Mouse (Mus musculus) liver, adult (tissue): ENCODE data around the gene Got2.
A peak's percentile ranks its signal among the peaks of the same experiment; 100 is the strongest.

Experiments
- GATA4 ChIP-seq: IDR thresholded peaks from 2 replicates; pipeline ENCODE4 v1.6.1; 2014; ENCODE audit warnings: mild to moderate bottlenecking, low read length; ENCODE audit not compliant: insufficient replicate concordance

Gene Got2

DNA sequence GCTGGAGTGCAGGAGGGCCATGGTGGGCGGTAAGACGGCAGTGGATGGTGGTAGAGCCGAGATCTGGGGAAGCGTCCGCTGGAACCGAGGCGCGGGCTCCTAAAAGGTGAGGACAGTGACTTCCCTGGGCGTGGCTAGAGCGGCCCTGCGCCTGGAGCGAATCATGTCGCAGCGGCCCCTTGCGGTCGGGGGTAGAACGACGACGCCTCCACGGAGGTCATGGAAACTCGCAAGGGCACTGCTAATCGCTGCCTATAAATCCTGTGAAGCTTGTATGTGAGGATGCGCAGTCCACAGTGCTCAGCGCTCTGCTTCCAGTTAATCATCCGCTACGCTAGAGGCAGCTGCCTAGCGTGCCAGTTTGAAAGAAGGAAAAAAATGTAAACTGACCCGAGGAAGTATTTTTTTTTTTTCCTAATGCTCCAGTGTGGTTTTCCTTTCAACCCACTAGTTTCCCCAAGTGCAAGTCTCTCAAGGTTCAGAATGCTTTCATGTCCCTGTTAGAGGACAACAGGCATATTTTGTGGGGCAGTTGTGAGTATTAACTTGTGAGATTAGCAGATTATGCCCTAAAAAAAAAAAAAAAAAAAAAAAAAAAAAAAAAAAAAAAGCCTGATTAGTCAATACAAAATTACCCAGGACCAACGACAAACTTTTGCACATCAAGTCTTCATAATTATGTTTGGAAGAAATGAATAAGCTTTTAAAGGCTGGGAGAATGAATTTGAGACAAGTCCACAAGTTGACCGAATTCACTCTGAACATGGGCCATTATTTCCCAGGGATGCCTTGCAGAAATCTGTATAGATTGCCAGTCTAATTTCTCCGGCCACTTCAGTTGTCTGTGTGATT, at the start of gene Got2:
TSS of gene Got2 (minus strand) at position 263 of the 852 bp plus-strand sequence.
- TF ChIP-seq GATA4, result peak; percentile 50; the same call in 1 of the 2 replicates

DNA sequence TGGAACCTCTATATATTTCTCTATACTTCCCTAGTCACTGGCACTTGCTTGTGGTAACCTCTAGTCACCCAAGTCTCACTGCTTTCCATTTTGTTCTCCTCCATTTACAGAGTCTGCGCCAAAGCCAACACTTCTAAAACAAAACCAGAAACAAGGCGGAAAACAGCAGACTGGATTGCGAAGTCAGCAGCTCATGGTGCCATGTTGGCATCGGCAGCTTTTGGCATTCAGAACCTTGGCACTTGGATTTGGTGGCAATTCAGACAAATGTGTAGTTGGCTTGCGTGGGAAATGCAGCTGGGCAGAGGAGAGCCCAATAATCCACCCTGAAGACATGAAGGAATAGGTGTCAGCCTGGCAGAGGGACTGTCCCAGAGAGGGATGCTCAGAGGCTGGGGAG, 44.5 kb upstream of the Got2 start:
- TF ChIP-seq GATA4, result no peak

DNA sequence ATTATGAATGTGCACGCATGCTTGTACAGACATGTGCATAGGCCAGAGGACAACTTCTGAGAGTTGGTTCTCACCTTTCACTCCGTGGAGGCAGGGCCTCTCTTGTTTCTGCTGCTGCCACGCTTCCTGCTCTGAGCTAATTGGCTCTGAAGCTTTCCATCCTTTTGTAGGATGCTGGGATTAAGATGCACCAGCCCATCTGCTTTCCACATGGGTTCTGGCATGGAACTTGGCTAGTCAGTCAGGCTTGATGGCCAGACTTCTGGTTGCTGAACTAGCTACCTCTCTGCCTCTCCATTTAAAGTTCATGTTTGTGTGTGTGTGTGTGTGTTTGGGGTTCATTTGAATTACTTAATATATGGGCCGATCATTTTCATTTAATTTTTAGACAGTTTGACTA, 41.5 kb upstream of the Got2 start:
- no peak for TF ChIP-seq GATA4

DNA sequence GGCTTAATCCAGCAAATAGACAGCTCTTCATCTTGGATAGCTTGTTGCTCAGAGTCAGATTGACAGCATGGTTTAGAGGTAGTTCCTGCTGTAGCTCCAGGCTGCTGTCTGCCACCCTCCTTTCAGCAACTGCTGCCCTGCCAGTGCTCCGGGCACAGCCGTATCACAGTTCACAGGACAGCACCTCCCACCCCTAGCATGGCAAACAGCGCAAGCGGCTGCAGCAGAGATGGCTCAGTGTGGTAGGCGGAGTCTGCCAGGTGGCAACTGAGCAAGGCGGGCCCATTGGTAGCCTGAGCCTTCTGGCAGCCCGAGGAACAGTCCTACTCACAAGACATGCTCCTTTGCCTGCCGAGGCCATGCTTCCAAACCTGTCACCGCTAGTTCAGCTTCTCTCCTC, 27.8 kb upstream of the Got2 start:
- TF ChIP-seq GATA4, result no peak

DNA sequence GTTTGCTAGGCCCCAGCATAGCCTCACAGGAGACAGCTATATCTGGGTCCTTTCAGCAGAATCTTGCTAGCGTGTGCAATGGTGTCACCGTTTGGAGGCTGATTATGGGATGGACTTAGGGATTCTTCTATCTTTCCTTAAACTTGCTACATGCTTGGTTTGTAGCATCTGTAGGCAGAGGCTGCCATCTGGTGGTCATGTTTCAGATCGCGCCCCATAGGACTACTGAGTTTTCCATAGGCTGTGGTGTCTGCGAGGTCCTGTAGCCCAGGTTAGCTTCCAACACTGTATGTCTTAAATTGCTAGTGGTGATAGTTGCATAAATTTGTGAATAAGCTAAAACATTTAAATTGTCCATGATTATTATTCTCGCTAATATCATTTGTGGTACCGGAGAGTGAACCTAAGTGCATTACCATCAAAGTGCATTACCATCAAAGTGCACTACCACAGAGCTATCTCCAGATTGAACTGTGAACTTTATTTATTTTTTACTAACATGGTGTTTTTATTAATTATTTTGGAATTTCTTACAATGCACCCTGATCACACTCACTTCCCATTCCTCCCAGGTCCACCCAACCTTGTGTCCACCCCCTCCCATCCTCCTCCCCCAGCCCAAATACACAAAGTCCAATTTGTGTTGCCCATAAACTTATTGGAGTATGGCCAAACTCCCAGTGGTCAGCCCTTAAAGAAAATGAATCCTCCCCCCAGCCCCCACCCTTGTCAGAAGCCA, 26.7 kb upstream of the Got2 start:
- TF ChIP-seq GATA4, result no peak

DNA sequence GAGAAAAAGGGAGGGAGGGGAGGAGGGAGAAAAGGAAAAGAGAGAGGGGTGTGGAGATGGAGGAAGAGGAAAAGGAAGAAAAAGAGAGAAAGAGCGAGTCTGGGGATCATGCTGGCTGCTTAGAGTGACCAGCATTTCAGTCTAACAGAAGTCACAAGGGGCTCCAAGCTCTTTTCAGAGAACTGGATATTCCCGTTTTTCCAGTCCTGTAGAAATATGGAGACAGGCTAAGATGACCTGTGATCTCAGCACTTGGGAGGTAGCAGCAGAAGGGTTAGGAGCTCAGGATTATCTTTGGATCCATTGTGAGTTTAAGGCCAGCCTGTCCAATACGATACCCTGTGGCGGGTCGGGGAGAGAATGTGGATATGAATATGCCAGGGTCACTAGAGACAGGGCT, 22.9 kb upstream of the Got2 start:
- no peak for TF ChIP-seq GATA4

DNA sequence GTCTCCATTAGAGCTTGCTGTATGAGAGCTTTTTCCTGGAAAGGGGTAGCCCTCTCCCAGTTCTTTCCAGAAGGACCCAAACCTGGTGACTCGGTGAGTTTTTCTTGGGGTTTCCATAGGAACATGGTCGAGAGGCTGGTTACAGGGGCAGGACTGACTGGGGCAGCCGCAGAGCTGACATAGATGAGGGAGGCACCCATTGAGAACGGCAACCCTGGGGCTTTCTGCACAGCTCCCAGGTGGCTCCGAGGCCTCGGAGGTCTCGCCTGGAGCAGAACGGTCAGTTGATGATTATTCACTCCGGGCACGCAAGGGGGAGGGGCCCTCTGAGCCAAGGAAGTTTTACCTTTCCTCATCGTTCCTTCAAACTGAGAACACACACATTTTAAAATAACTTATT, 19.5 kb upstream of the Got2 start:
- no peak for TF ChIP-seq GATA4

DNA sequence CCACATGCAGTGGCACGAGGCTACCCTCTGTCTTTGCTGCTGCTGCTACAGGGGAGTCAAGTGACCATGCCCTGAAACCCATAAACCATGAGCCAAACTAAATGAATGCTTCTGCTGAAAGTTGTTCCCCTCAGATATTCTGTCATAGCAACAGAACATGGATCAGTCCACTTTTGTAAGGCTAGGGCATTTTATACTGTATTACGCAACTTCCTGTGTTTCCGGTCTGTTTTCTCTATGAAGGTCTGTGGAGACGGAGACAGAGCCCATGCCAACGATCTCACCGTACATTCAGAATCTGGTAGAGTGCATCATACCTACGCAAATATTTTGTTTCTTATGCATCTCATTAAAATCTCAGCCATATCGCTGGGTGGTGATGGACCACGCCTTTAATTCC, 18.4 kb upstream of the Got2 start:
- no peak for TF ChIP-seq GATA4

DNA sequence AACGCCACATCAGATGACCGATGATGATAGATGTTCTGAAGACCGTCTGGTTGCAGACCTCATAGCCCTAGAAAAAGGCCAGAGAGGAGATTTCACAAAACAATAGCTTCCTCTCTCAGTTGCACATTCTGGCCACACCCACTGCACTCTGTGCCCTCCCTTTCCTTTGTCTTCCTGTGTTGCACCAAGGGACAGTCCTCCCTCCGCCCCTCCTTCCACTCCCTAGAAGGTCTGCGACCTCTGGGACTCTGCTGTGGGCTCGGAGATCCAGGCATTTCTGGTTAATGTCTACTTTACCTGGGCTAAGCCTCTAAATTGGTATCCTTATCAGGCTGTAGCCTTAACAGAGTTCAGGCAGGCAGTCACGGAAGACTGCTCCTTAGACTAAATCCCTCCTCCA, 13.5 kb upstream of the Got2 start:
- TF ChIP-seq GATA4, result no peak

DNA sequence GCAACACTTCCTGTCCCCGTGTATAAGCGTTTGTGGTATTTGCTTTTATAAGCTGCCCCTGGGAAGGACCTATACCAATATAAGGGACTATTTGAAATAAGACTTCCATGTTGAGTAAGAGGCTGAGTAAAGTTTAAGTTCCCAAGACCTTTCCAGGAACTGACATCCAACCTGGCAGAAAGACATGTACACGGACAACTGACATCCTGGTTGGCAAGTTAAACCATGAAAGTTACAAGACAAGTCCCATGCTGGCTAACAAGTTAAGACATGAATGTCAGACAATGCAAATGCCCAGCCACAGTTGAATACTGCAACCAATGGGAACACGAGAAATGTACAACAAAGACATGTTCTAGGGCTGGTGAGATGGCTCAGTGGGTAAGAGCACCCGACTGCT, 5.4 kb upstream of the Got2 start:
- TF ChIP-seq GATA4, result no peak

DNA sequence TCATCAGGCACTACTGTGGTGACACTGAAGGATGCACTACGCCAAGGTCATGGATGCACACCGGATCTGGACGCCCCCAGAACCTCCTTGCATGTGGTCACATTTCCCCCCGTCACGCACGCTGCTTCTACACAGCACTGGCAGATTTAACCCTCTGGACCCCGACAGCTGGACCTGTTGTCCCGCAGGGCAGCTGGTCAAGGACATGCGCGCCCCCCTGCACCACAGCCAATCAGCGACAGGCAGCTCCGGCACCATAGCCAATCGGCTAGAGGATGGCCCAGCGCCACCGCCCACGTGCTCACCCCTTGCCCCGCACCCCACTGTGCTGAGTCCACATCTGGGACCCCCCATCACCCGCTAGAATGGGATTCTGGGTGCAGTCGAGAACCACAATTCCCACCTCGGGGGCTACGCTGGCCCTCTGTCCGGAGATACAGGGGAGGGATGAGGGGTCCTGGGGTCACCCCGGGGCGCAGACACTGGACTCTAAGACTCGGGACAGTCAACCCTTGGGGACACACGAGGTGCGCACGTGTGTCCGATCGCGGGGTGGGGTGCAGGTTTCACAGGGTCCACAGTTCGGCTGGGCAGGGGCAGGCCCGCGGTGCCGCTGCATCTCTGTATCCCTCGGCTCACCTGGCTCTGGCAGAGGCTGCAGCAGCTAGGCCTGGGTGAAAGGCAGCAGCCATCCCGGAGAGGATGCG, 616 bp downstream of the Got2 start:
- 0 out of 2 replicates have a peak, but pooled peaks have one; percentile 19 for TF ChIP-seq GATA4

DNA sequence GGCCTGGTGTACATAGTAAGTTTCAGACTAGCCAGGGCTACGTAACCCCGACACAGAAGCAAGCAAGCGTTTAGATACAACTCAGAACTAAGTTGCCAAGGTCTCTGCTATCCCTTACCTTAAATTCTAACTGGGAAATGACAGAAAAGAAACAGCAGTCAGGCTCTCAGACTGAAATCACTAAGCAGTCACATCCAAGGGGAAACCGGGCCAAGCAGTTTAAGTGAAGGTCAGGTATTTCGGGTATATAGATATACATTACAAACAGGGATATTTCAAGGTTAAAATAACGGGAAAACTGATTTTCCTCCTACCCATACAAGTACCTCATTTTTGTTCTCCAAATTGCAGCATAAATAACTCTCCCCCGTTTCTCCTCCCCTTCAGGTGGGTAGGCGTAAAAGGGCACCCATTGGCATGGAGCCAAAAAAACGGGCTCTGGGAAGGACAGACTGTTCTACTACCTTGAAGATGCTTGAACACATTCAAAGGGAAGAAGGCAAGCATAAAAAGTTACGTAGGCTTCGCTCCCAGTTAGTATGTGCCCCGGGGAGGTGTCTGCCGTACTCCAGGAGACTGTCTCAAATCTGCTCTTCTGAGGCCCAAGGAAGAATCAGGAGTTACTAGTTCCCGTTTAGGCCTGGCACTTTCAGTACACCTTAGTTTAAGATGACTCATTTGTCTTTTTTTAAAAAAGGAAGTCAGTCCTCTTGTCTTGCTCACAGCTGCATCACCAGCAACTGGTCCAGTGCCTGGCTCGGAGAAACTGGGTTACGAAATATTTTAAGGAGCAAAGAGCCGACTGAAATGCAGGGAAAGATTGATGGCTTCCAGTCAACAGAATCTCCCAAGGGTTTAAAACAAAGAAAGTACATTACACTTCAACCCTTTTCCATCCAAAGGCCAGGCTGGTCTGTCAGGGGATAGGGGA, 1.4 kb downstream of the Got2 start:
- no peak for TF ChIP-seq GATA4

DNA sequence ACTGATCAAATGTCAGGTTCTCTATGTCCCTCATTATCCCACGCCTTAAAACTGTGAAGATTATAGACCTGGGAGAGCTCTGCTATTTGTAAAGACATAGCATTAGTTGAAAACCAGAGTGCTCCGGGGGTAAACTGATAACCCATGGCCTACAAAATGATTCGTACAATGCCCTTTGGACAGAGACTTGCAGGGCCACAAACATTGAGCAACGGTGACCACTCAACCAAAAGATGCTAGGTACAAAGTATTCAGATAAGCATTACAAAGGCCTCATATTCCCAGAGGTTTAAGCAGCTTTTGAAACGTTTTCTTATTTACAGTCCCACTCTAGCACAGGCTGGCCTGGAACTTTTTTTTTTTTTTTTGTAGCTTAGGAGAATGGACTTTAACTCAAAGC, 2.4 kb downstream of the Got2 start:
- TF ChIP-seq GATA4, result peak; percentile 97

DNA sequence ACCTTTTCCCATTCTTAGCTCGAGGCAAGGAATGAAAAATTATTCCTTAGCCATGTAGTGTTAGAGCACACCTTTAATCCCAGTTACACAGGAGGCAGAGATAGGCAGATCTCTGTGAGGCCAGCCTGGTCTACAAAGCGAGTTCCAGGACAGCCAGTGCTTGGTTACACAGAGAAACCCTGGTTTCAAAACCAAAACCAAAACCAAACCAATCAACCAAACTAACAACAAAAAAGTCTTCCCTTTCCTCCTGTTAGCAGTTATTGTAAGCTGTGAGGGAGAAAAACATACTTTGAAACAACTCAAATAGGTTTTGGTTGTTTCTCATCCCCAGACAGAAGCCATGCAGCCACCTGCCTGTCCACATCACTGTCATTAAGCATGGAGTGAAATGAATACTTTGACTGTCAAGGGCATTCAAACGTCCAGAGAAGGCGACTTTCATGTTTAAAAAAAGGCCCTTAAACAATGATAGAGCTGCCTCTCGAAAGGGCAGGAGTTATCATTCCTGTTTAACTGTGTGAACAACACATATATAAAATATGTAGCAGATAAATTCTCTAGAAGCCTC, 3.0 kb downstream of the Got2 start:
- TF ChIP-seq GATA4, result no peak
